Mouse (Mus musculus) embryo, embryonic 10 days (tissue): Measurements from ENCODE around the gene Patl2.
"Not testable (repeated sequence)": the region's sequence is repeated elsewhere in the genome, so short reads cannot be mapped to it uniquely, and the experiment has no call there.

Experiments used
- DNase-seq: peaks from one replicate; pipeline ENCODE4 v3.0.0-alpha.2; 2015; ENCODE audit warnings: low spot score

The Patl2 gene

DNA sequence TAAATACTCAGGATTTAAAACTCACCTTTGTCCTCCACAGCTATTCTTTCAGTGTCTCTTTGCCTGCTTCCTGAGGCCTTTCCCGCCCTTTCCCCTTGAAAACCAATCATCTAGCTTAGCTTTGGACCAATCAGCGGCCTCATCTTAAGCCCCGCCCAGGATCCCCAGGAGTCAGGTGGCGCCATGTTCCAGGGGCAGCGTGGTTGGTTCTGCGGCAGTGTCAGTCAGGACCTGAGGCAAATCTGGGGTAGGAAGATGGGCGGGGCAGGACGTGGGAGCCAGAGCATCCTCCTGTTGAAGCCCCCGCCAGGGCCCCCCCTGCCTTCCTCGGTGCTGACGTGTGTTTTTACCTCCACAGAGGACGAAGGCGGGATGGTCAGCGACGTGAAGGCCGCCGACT, at the start of gene Patl2, which contains the start of gene Terb2:
Gene Patl2 (minus strand): TSS at position 84 of the 400 bp plus-strand sequence.
Gene Terb2 (plus strand): TSS at position 167 of the 400 bp plus-strand sequence.
- no peak for DNase-seq

DNA sequence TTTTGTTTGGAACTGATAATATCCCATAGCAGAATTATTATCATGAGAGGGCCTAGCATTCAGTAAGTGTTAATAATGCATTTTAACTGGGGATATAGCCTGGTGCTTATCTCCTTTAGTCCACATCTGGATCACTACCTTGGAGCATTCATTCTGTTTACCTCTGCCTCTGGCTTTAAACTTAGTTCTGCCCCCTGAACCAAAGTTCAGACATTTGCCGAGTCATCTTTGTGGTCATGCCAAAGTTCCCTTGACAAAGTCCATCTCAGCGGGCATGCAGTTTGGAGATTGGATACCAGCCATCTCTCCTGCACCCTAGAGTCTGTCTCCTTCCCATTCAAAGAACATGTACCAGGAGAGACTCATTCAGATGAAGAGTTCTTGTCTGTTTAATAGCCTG, 49.4 kb upstream of the Patl2 start:
- DNase-seq = no peak

DNA sequence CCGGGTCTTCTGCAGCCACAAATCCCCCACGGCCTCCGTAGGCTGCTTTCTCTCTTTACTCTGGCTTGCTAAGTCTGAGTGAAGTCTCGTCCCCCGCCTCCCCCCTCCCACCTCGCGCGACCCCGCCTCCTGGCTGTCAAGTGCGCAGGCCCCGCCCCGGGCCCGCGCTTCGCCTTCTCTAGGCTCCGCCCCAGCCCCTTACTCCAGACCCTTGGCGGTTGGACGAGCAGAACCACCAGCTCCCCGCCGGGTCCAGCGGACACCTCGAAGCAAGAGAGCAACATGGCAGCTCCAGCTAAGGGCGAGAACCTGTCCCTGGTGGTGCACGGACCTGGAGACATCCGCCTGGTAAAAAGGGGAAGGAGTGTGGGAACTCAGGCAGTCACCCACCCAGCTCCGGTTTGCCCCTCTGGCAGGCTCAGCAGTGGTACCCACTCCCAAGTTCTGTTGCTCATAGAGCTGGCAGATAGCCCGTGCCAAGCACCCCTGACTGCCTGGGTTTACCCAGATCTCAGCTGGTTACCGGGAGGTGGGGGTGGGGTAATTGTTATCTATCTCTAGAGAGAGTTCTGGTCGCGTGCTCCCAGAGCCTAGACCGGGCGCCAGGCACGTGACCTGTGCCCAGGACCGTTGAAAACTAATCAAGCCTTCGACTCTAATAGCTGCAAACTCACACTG, 48.8 kb upstream of the Patl2 start, which contains the start of gene Sord:
Gene Sord (plus strand): TSS at position 139 of the 678 bp plus-strand sequence.
- DNase-seq = peak; percentile 87

GRCm38 (mm10) chr2:122233759-122234557, 48.0 kb upstream of the Patl2 start:
- DNase-seq = peak; percentile 65

DNA sequence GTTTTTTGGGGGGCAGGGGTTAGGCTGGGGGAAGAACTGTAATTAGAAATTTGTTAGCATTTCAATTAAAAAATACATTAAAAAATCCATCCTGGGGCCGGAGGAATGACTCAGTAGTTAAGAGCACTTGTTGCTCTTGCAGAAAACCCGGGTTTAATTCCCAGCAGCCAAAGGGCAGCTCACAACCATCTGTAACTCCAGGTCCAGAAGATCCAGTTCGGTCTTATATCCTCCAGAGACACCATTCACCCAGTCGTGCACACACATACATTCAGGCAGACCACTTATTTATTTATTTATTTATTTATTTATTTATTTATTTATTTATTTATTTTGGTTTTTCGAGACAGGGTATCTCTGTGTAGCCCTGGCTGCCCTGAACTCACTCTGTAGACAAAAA, 47.4 kb upstream of the Patl2 start:
- no peak for DNase-seq

- no peak for DNase-seq
These were observed 45.6 kb upstream of the Patl2 start for GRCm38 (mm10) chr2:122231616-122232015.

GRCm38 (mm10) chr2:122230395-122230794, 44.4 kb upstream of the Patl2 start:
- no peak for DNase-seq

DNA sequence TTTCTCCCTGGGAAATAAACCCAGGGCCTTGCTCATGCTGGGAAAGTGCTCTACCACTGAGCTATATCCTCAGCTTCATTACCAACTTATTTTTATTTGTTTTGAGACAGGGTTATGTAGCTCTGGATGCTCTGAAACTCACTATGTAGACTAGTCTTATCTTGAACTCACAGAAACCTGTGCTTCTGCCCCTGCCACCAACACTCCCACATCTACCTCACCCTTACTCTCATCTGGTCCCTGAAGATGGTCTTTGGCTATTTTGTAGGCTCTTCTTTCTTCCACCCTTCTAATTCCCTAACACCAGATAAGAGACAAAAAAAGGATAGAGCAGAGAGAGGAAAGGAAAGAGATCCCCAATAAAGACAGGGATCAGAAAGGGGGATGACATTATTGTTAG, 37.7 kb upstream of the Patl2 start:
- DNase-seq = no peak

DNA sequence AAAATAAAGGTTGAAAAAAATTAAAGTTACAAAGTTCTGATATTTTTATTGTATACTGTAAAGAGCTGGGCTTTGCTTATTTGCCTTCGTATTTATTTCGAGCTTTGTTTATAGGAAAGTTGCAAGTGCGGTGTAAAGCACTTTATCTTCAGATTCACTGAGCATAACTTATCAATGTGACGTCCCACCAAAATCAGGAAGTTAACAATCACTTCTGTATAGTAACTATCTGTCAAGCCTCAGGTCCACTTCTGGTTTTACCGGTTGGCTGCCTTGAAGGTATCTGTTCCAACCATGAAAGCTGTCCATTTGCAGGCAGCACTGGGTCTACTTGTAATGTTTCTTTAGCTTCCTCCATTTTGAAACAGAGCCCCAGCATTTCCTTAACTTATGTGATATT, 36.3 kb upstream of the Patl2 start:
- no peak for DNase-seq

GRCm38 (mm10) chr2:122221798-122222197, 35.8 kb upstream of the Patl2 start:
- no peak for DNase-seq

DNA sequence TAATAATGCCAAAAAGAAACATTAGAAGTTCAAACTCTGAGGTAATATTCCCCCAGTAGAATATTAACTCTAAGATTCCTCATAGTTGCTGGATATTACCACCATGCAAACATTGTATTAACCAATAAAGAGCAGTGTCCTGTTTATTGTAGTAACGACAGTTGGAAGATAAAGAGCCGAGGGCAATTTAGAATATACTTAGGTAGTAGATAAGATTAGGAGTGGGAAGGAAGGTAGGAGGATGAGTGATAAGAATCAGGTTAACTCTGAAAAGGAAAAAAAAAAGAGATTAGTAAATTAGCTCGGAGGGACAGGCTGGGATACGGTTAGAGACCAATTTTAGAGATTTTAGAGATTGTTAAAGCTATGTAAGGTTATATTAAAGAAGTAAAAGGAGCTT, 35.4 kb upstream of the Patl2 start:
- no peak for DNase-seq

DNA sequence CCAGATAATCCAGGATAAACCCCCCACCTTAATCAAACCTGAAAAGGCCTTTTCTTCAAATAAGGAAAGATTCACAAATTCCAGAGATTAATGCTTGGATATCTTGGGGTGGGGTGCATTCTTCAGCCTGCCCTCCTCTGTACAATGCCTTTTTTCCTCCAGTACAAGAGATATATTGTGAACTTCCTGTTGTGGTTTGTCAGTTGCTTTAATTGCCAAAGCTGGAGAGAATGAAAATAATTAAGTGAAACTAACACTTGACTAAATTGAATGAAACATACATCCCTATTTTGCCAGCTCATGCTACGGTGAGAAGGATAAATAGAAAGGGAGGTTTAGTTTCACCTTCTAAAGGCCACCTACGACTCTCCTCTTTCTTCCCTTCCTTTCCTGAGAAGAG, 32.2 kb upstream of the Patl2 start:
- no peak for DNase-seq

GRCm38 (mm10) chr2:122217075-122217474, 31.1 kb upstream of the Patl2 start:
- DNase-seq = not testable (repeated sequence)

DNA sequence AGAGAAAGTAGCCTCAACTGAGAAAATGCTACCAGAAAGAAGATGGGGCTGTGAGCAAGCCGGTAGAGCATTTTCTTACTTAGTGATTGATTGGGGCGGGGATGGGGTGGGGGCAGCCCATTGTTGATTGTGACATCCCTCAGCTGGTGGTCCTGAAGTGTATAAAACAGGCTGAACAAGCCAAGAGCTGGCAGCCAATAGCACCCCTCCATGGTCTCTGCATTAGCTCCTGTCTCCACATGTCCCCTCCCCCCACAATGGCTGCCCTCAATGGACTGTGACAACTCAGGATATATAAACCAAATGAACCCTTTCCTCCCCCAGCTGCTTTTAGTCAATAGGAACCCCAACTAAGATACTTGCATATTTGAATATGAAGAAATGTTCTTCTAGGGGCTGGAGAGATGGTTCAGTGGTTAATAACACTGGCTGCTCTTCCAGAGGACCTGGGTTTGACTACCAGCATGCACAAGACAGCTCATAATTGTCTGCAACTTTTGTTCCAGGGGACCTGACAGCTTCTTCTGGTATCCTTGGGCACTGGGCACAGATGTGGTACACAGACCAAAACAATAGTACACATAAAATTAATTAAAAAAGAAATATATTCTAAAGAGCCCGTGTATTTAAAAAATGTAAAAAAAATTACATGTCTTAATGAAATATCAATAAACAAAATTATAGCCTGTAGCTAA, 24.7 kb upstream of the Patl2 start:
- DNase-seq = peak; percentile 60

DNA sequence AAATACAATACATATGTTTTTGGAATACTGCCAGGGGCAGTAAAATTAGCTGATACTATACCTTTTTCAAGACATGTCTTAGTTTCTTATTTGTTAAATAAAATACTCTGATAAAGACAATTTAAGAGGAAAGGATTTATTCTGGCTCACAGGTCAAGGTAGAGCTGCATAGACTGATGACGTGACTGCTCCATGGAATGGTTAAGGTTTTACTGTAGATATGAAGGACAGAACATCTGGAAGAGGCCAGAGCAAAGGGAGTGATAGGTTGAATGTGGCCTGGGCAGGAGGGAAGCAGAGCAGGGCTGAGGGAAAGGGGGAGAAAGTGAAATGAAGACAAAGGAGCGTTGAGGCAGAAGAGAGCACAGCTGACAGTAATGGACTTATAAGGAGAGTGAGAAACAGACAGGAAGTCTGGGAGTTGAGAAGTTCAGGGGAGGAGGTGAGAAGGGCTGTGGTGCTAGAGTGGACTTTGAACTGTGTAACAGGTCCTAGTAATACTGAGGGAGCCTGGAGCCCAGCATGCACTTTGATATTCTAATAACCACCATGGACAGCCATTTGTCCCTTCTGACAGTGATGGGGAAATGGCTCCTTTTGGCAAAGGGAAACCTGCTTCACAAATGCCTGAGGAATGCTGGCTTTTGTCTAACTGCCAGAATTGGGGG, 20.6 kb upstream of the Patl2 start:
- DNase-seq = no peak

DNA sequence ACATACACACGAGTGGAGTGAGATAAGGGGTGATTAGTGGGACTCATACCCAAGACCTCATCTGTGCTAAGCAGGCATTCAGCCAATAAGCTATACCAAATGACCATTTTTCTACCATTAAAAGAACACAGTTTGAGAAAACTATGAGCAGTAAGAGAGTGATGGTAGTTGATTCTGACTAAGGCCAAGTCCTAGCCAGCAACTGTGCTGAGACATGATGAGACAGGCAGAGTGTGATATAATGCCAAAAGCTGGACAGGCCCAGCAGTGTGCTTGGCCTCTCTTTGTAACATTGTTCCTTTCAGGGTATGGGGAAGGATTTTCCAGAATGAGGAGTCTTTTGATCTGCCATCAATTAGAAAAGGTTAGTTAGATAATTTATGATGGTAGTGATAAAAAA, 15.5 kb upstream of the Patl2 start:
- no peak for DNase-seq

- peak; percentile 60 for DNase-seq
These were observed 8.5 kb upstream of the Patl2 start for GRCm38 (mm10) chr2:122194509-122194929.

DNA sequence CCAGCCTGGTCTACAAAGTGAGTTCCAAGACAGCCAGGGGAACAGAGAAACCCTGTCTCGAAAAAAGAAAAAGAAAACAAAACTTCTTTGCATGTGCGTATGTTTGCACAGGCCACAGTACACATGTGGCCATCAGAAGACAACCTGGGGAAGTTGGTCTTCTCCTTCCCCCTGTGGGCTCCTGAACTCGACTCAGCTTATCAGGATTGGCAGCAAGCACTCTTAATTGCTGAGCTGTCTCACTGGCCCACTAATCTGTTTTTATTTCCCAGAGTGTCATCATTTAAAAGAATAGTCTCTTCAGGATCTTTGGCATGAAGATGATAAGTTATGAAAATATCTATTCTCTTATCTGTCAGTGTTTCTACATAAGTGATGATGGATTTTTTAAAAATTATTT, 5.9 kb upstream of the Patl2 start:
- DNase-seq = no peak

- no peak for DNase-seq
These were observed 762 bp upstream of the Patl2 start for GRCm38 (mm10) chr2:122186751-122187150.

DNA sequence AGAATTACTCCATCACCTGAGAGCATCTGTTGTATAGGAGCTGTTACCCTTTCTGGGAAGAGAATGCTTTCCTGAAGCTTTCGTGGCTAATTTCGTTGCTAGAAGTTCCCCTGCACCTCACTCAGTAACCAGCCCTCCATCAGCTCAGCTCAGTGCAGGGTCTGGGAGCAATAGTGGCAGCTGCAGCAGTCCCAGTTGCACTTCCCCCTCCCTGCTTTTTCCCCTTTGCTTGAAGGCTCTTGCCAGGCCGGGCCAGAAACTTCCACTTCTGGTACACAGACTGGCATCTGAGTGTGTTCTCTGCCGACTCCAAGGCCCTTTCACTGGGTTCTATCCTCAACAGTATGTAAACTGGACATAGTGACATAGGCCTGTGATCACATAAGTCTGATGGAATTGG, 903 bp downstream of the Patl2 start:
- DNase-seq = no peak

DNA sequence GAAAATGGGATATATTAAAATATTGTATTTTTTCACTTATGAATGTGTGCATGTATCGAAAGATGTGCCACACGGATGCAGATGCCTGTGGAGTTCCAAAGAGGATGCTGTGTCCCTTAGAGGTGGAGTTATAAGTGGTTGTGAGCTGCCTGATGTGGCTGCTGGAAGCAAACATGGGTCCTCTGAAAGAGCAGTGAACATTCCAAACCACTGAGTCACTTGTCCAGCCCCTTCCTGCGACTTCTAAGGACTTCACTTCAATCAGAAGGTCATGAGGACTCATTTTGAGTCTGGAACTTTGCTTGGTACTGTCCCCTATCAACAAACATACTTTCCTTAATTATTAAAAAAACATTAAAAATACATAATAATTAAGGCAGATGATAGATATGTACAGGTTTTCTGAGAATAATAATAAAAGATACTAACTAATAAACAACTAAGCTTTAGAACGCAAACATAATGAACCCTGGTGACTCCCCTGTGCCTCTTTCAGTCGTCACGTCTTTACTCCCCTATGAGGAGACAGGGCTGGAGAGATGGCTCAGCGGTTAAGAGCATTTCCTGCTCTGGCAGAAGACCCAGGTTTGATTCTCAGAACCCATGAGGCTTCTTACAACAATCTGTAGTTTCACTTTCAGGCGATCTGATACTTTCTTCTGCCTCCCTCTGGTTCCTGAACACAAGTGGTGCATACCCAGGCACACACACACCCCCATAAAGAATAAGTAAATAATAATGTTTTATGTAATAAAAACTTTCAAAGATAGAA, 5.8 kb downstream of the Patl2 start:
- DNase-seq = no peak
